Mouse (Mus musculus): ENCODE measurements around the gene Hnf1a.
"Not testable (repeated sequence)": the region's sequence is repeated elsewhere in the genome, so short reads cannot be mapped to it uniquely, and the experiment has no call there.

The Hnf1a gene

DNA sequence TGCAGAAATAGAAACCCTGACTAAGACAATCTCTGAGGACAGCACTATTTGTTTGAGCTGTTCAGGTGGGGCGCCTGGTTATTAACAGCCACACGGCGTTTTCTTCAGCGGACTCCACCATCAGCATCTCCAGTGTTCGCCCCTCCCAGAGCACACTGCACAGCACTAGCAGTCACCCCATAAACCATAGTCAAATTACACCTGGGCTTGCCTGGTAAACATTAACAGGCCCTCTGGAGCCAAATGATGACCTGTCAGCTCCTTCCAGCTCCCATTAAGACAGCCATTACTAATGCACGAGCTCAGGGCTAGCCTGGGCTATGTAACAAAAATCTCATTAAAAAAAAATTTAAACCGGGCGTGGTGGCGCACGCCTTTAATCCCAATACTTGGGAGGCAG, 25.8 kb downstream of the Hnf1a start:
- no peak for DNase-seq (ENCODE audit: low read depth)

DNA sequence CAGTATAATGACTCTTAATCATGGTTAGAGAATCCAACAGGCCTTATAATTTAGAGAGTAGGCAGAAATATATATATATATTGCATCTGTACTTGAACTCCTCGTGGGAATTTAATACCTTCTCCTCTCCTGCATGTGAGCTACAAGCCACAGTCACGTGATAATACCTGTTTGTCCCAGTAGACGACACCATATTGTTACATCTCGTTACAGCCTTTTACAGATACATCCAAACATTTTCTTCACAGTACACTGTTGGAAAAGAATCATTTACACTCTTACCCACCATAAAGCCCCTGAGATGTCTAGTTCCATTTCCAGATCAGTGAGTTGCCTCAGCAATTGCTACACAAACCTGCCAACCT, 28.1 kb downstream of the Hnf1a start:
- no peak for DNase-seq (ENCODE audit: low read depth)

DNA sequence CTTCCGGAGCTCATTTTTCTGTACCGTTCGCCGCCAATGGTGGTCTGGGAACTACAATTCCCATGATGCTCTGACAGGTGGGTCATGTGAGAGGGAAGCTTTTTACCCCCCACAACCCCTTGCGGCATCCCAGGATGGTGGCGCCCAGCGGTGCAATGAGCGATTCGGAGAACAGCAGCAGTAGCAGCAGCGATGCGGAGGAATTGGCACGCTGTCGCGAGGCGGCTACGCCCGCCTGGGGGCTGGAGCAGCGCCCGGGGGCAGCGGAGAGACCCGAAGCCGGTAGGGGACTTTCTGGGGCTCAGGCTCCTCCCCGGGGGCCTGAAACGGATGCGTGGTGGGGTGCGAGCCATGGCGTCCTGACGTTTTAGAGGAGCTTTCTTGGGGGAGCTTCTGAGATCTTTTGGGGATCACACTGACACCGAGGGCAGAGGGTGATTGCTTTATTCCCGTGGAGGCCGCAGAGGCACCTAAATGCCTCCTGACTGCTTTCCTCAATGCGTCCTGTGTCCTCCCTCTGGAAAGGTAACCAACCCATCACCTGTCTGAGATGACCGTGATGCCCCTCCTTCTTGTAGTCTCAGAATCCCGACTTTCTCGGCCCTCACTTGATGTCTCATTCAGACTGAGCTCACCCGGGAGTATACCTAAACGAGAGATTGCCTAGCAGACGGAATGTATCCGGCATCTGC, 28.7 kb downstream of the Hnf1a start, which contains the start of gene 2210016L21Rik:
Gene 2210016L21Rik, plus strand, starts transcription at position 85 of the 692 bp plus-strand sequence.
- DNase-seq (ENCODE audit: low read depth): peak; percentile 90

DNA sequence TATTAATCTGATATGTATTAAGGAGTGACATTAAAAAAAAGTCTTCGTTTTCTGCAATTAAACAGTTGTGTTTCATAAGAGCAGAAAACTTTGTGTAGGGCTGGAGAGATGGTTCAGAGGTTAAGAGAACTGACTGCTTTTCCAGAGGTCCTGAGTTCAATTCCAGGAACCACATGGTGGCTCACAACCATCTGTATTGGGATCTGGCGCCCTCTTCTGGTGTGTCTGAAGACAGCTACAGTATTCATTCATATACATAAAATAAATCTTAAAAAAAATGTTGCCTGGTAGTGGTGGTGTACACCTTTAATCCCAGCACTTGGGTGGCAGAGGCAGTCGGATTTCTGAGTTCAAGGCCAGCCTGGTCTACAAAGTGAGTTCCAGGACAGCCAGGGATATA, 29.8 kb downstream of the Hnf1a start:
- peak; percentile 33 for DNase-seq (ENCODE audit: low read depth)

DNA sequence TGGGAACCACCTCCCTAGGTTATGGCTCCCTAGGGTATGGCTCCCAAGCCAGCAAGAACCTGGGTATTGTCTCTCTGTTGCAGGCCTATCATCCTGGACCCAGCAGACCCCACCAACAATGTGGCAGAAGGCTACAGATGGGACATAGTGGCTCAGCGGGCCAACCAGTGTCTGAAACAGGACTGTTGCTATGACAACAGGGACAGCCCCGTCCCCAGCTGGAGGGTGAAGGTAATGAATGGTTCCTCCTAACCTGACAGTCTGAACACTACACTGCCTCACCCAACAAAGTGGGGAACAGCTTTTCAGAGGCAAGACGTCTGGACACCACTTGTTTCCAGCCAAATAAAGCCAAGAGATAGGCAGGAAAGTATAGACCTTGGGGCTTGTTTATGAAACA, 35.1 kb downstream of the Hnf1a start:
- no peak for DNase-seq (ENCODE audit: low read depth)

DNA sequence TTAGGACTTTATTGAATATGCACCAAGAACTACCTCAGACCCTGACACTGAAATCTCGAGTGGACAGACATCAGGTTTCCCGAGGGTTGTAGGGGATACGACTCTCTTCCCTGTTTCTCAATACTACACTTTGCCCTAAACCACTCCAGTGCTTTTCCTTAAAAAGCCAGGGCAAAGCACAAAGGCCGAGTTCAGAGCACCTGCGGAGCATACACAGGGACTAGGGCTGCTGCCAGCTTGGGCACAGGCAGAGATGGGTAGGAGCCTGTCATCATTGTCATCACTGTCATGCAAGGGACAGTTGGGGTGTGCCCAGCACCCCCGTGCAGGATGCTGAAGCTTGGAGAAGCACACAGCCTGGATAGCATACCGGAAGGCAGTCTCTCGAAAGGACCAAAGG, 37.7 kb downstream of the Hnf1a start:
- DNase-seq (ENCODE audit: low read depth): no peak

DNA sequence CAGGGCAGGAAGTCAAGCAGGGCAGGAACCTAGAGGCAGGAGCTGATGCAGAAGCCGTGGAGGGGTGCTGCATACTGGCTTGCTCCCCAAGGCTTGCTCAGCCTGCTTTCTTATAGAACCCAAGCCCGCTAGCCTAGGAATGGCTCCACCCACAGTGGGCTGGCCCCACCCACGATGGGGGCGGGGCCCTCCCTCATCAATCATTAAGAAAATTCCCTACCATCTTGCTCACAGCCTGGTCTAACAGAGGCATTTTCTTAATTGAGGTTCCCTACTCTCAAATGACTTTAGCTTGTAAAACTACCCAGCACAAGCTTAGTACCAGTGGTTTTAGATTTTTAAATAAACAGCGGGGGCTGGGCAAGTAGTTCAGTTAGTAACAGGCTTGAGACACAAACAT, 39.3 kb downstream of the Hnf1a start:
- DNase-seq (ENCODE audit: low read depth): no peak

DNA sequence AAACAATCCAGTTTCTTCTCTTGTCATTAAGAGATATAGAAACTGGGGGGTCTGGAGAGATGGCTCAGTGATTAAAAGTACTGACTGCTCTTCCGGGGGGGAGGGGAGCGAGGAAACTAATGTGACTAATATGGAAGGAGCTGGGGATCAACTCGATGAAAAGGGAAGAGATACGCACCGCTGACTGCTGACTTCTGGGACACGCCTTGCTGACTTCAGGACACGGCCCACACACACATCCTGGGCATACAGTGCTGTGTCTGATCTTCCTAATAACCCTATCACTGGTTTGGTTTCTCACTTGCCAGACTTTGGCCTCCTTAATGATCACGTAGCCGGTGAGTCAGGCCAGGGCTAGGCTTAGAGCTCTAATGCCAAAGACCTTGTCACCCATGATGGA, 44.1 kb downstream of the Hnf1a start:
- no peak for DNase-seq (ENCODE audit: low read depth)

DNA sequence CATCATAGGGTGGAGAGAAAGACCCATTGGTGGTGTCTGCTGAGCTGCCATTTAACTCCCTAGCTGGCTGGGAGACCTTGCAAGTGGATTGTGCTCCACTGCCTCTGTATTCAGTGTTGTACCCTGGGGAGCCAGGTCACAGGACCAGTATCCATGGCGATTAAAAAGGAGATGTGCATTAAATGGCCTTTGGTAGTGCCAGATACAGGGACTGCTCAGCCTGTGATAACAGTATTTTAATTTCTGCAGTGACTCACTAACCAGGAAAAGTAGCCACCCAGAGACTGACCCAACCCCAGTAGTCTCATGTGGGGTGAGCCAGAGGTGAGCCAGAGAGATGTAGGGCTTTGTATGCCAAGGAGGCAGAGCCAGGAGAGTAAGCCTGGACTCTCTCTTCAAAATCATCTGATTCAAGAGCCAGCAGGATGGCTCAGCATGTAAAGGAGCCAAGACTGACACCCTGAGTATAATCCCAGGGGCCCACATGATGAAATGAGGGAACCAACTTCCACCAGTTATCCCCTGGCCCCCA, 44.7 kb downstream of the Hnf1a start:
- no peak for DNase-seq (ENCODE audit: low read depth)

DNA sequence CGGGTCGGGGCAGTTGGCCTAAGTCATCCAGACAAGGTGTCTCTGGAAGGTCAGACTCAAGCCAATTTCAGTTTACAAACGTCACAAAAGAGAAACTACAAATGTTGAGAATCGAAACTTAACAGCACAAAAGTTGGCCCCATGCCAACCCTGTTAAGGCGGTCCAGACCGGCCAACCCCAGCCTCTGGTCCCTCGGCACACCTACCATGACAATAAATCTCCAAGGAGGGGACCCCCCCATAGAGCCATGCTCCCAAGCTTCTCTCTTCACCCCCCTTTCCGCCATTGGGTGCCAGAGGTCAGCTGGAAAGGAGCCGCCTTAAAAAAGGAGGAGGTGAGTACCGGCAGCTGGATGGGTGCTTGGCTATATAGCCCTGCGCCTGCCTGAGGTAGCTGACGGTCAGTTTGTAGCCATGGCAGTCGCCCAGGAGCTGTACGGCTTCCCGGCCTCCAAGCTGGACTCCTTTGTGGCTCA, 47.9 kb downstream of the Hnf1a start, which contains the start of gene Oasl1:
Gene Oasl1, plus strand, starts transcription at position 243 of the 476 bp plus-strand sequence.
- peak; percentile 79 for DNase-seq (ENCODE audit: low read depth)

DNA sequence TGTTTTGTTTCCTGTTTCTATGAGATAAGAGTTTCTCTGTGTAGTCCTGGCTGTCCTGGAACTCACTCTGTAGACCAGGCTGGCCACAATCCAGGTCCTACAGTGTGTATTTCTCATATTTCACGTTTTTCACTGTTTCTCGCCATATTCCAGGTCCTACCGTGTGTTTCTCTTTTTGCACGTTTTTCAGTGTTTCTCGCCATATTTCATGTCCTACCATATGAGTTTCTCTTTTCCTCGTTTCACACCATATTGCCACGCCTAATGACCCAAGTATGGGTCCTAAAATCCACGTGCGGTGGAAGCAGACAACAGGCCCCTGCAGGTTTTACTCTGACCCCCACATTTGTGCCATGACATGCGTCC, 48.5 kb downstream of the Hnf1a start:
- DNase-seq (ENCODE audit: low read depth): no peak

DNA sequence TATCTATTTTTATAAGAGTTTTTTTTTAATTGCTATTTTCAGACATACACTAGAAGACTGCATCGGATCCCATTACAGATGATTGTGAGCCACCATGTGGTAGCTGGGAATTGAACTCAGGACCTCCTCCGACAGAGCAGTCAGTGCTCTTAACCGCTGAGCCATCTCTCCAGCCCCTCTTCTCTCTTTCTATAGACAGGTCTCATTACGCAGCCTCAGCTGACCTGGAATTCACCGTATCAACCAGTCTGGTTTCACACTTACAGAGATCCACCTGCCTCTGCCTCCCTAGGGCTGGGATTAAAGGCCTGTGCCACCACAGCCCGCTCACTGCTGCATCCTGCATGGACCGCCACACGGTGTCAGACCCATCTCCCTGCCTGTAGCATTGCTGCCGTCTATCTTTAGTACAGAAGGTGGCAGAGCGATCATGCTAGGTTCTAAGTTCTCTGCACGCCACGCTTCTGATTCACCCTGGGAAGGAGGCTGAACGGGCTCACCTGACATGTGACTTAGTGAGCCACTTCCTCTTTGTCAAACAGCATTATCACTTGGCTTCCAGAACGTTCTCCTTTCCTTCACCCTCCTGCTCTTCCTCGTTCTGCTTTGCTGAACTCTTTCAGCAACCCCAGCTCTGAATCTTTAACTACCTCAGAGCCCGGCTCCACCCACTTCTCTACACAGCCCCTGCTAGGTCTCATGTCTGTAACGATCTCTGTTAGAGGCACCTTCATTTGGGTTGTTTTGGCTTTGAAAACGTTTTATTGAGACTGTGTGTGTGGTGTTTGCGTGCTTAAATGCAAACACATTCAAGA, 49.1 kb downstream of the Hnf1a start:
- DNase-seq (ENCODE audit: low read depth): peak; percentile 93

DNA sequence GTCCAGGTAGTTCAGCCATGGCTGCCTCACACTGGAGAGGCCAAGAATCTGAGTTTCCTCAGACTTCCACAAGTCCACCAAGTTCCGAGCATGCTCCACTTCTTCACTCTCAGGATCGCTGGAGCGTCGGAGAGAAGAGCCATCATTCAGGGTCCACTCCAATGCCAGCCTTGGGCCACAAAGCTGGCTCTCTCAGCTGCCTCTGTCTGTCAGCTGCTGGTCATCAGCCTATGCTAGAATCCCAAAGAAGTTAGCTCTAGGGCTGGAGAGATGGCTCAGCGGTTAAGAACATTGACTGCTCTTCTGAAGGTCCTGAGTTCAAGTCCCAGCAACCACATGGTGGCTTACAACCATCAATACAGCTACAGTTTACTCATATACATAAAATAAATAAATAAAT, 53.5 kb downstream of the Hnf1a start:
- DNase-seq (ENCODE audit: low read depth): not testable (repeated sequence)

DNA sequence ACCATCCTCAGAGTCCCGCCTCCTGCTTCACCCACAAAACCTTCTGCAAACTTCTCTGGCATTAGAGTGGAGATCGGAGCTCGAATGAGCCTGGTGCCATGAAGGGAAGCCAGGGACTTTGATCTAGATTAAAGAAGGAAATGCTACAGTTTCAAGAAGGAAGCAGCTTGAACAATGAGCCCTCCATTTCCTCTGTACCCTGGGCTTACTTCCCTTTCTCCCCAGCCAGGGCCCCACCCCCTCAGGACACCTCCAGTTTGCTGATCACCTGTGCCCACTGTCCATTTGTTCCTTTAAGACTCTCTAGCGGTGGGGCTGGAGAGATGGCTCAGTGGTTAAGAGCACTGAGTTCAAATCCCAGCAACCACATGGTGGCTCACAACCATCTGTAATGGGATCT, 54.1 kb downstream of the Hnf1a start:
- no peak for DNase-seq (ENCODE audit: low read depth)

DNA sequence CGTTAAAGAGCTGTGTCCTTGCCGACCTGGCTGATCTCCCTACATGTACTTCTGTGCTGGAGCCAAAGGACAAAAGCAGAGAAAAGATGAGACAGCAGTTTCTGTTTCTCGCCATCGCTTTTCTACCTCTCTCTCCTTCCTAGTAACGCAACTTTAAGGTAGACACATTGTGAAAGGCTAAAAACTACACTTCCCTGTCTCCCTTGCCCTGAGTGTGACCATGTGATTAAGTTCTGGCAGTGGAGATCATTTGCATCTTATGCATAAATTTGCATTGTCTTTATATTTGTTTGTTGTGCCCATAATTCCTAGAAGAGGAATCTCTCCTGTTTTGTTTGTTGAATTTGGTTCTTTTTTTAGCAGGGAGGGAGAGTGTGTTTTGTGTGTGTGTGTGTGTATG, 55.0 kb downstream of the Hnf1a start:
- no peak for DNase-seq (ENCODE audit: low read depth)

DNA sequence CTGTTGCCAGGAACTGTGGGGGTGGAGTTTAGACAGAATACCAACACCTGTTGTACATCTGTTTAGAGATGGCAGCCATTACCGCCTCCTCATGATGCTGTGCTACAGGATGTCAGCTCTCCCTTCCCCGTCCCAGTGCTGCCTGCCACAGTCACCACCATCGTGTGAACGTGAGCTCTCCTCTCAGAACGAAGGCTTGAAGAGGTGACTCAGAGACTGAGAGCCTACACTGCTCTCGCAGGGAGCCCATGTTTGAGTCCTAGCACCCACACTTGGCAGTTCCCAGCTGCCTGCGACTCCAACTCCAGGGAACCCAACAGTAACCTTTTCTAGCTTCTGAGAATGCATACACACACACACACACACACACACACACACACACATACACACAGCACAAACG, 56.0 kb downstream of the Hnf1a start:
- DNase-seq (ENCODE audit: low read depth): no peak

DNA sequence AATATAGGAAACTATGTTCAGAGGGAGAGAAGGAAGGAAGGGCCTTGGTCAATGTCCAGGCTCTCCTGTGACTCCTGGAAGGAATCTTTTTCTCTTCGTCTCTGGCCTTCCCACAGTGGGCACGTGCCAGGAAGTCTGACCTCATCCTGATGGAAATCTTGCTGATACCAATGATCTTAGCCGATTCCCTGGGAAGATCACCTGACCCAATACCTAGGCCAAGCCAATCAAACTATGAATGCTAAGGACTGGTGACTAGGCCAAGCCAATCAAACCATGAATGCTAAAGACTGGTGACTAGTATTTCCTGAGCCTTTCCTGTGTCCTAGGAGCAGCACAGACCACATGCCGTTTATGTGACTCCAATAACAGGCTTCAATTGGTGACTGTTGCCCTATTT, 57.2 kb downstream of the Hnf1a start:
- DNase-seq (ENCODE audit: low read depth): peak; percentile 74

DNA sequence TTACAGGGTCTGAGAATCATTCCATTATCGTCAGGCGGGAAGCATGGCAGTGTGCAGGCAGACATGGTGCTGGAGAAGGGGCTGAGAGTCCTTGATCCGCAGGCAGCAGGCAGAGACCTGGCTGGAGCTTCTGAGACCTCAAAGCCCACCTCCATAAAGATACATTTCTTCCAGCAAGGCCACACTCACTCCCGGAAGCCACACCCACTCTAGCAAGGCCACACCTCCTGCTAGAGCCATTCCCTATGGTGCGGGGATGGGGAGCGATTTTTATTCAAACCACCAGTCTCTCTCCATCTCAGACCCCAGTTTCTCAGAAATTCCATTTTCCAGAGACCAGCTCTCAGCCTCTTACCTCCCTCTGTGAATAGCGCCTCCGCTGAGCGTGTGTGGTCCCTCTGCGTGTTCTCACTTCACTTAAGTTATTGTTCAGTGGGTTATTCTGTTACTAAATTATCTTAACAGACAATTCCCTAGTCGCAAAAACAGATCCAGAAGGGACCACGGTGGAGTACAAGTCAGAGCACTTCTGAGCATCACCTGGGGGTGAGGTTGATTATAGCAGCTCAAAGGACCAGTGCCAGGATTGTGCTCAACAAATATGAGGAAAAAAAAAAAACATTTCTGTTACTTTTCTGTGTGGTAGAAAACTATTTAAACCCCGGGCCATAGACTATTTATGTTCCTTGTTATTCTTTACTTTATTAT, 62.1 kb downstream of the Hnf1a start:
- no peak for DNase-seq (ENCODE audit: low read depth)

DNA sequence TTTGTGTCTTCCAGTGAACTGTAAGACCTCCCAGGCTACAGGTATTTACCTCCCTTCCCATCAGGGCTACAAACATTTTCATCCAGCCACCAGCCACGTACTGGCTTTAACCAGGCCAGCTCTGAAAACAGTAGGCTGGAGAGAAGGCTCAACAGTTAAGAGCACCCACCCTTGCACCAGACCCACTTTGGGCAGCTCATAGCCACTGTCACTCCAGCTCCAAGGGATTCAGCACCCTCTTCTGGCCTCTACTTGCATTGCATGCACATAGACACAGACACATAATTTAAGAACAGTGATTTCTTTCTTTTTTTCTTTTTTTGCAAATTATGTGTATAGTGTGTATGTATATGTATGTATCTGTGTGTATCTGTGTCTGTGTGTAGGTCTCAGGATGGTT, 68.5 kb downstream of the Hnf1a start:
- DNase-seq (ENCODE audit: low read depth): peak; percentile 70
